ENCODE assay signal across 12 mouse cellular contexts in the genomic region with DNA sequence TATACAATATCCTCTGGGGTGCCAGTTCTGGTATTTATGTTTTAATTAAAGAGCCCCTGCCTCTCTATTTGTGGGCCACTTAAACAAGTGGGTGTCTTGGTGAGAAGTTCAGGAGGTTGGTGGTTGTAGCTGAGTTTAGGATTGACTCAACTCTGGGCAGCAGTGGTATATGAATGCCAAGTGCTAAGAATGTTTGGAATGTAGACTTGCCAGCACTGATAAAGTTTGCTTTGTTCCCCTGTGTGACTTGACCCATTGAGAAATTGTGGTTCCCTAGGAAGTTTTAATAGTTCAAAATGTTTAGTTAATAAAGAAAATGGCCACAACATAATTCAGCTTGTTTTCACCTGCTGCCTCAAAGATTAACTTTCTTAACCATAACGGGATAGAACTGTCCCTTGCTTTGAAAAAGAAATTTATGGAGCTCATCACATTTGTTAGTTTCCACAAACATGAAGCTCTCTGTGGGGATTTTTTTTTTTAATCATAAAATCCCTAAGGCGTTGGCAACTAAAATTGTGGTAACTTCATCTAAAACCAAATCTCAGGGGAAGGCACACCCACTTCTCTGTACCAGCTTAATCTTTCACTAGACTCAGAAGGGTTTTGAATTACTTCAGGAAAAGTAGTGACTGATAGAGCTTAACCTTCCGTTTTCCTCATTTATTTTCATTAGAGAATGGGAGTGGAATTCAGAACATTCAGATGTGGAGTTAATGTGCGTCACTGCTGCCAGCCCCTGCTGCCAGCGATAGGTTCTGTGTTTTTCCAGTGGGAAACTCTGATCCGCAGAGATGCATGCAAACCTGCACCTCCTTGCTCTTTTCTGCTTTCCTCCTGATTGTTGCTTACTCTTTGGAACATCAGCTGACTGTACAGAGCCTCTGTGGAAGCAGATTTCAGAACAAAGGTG.
DNase-seq lines count a peak whose midpoint lies in the region; ATAC-seq lines count a peak whose summit lies in the region.
"Had no signal": no experiment of that assay in that cellular context is flagged by ENCODE, and none has a peak within 500 bp of the region (broad histone marks: within the 10 kb centered on the region; RNA-seq: fewer than 3 reads in every experiment).

No protein-coding gene starts in this region.

- peaks cover 4% of the 10 kb centered on the region; the same call in 1 of the 2 replicates for H3K36me3 ChIP-seq in heart, embryonic 12.5 days
- H3K36me3 ChIP-seq in midbrain, embryonic 16.5 days (ENCODE audit: control insufficient read depth, insufficient read depth, low read length) = no peaks in the 10 kb centered on the region
- H3K36me3 ChIP-seq: embryonic facial prominence, embryonic 15.5 days had no signal

- H3K4me2 ChIP-seq in heart, embryonic 12.5 days = peak overlapping the region; percentile 45
- H3K4me2 ChIP-seq in midbrain, embryonic 16.5 days (ENCODE audit: low read length) = no peak overlapping the region
- H3K4me2 ChIP-seq: embryonic facial prominence, embryonic 15.5 days had no signal

- H3K27ac ChIP-seq in heart, embryonic 12.5 days (ENCODE audit: poor library complexity, severe bottlenecking) = peak overlapping the region; percentile 72
- H3K27ac ChIP-seq in midbrain, embryonic 16.5 days (ENCODE audit: low read length) = no peak overlapping the region
- H3K27ac ChIP-seq: embryonic facial prominence, embryonic 15.5 days had no signal

- no peaks in the 10 kb centered on the region for H3K27me3 ChIP-seq in heart, embryonic 12.5 days (replicated peaks)
- no peaks in the 10 kb centered on the region for H3K27me3 ChIP-seq in midbrain, embryonic 16.5 days (ENCODE audit: control insufficient read depth, insufficient read depth, low read depth, low read length)
- H3K27me3 ChIP-seq: embryonic facial prominence, embryonic 15.5 days had no signal

- DNase-seq in adrenal gland, postnatal 14 days = peak; percentile 21
- no peak for DNase-seq in adrenal gland, adult 18-20 months (ENCODE audit: low spot score in 2 of 2)
- peak; percentile 51 for DNase-seq in 3134 (ENCODE audit: extremely low read depth, insufficient read length, low spot score)
- peak; percentile 64 for DNase-seq in kidney, postnatal 10 days
- DNase-seq in left cerebral cortex, adult 9 months (ENCODE audit: low spot score in 2 of 2) = no peak
- no peak for DNase-seq in urinary bladder, adult 2 months (ENCODE audit: low spot score)
- DNase-seq: retina, postnatal 1 day; thymus, postnatal 36 days had no signal

- ATAC-seq in heart, embryonic 12.5 days (ENCODE audit: insufficient number of reproducible peaks, low FRiP score) = peak; percentile 70; the same call in 1 of the 2 replicates
- no peak for ATAC-seq in midbrain, embryonic 16.5 days
- ATAC-seq: activated CD4-positive, CD25-positive, alpha-beta regulatory T cell, adult 4 months had no signal

- peaks cover 21% of the 10 kb centered on the region for H3K4me1 ChIP-seq in heart, embryonic 12.5 days (replicated peaks)
- H3K4me1 ChIP-seq in midbrain, embryonic 16.5 days (ENCODE audit: control insufficient read depth, insufficient read depth, low read length) = no peaks in the 10 kb centered on the region

- no peaks in the 10 kb centered on the region for H3K9me3 ChIP-seq in heart, embryonic 12.5 days (replicated peaks)
- no peaks in the 10 kb centered on the region for H3K9me3 ChIP-seq in midbrain, embryonic 16.5 days (replicated peaks; ENCODE audit: control insufficient read depth, low read length, poor library complexity, severe bottlenecking)
- H3K9me3 ChIP-seq: embryonic facial prominence, embryonic 15.5 days had no signal

- H3K9ac ChIP-seq in heart, embryonic 12.5 days = 0 out of 2 replicates have a peak overlapping the region, but pooled peaks have one; percentile 9
- H3K9ac ChIP-seq in midbrain, embryonic 16.5 days (ENCODE audit: low read depth, low read length) = no peak overlapping the region
- H3K9ac ChIP-seq: embryonic facial prominence, embryonic 15.5 days had no signal

- H3K4me3 ChIP-seq in heart, embryonic 12.5 days = peak overlapping the region; percentile 12; the same call in 1 of the 2 replicates
- no peak overlapping the region for H3K4me3 ChIP-seq in midbrain, embryonic 16.5 days (ENCODE audit: low read depth, low read length)
- H3K4me3 ChIP-seq: embryonic facial prominence, embryonic 15.5 days had no signal

- 28% methylated on average over 6 of the region's 6 CpGs for WGBS in heart, embryonic 12.5 days
- 56% methylated on average over 6 of the region's 6 CpGs for WGBS in midbrain, embryonic 16.5 days

Comparison
In these comparisons a context has a peak if more than half of its experiments do, and no peak if none do; other contexts are left out.
1. DNase-seq: peak in adrenal gland, postnatal 14 days (single experiment), 3134 (single experiment) and kidney, postnatal 10 days (single experiment); none in adrenal gland, adult 18-20 months (0 of 2), left cerebral cortex, adult 9 months (0 of 2) and urinary bladder, adult 2 months (single experiment).